Mouse (Mus musculus) hindbrain, embryonic 13.5 days (tissue): ENCODE results near the gene Tcf12. TPM values are rescaled to one million over a fixed set of nuclear protein-coding genes. Genes with fewer than 3 reads are reported as not detected.

ENCODE experiments used
- ATAC-seq: fragments of 200-750 bp; cut with Nextera tagmentation; 2 replicates; pipeline ENCODE4 v1.8.0; 2017; ENCODE audit warnings: moderate TSS enrichment; ENCODE audit not compliant: low FRiP score
- H3K27ac ChIP-seq: fragments of 300-500 bp; sonication (generic); 2 replicates; pipeline ENCODE4 v1.5.1; 2015; ENCODE audit warnings: inconsistent platforms, mild to moderate bottlenecking, moderate library complexity
- H3K27me3 ChIP-seq: fragments of 300-500 bp; sonication (generic); 2 replicates; pipeline ENCODE4 v1.6.1; 2015; ENCODE audit warnings: mild to moderate bottlenecking, inconsistent platforms
- H3K36me3 ChIP-seq: fragments of 300-500 bp; sonication (generic); 2 replicates; pipeline ENCODE4 v1.6.1; 2015; ENCODE audit warnings: mild to moderate bottlenecking, inconsistent platforms
- H3K4me1 ChIP-seq: fragments of 300-500 bp; sonication (generic); replicated peaks from 2 replicates; pipeline ENCODE4 v1.6.1; 2015; ENCODE audit warnings: inconsistent platforms
- H3K4me2 ChIP-seq: fragments of 300-500 bp; sonication (generic); 2 replicates; pipeline ENCODE4 v1.6.1; 2015; ENCODE audit warnings: inconsistent platforms, mild to moderate bottlenecking, moderate library complexity
- H3K4me3 ChIP-seq: fragments of 300-500 bp; sonication (generic); 2 replicates; pipeline ENCODE4 v1.5.1; 2015; ENCODE audit warnings: mild to moderate bottlenecking, inconsistent platforms
- H3K9ac ChIP-seq: fragments of 300-500 bp; sonication (generic); 2 replicates; pipeline ENCODE4 v1.6.1; 2015; ENCODE audit warnings: mild to moderate bottlenecking, inconsistent platforms
- H3K9me3 ChIP-seq: fragments of 300-500 bp; sonication (generic); 2 replicates; pipeline ENCODE4 v1.6.1; 2016; ENCODE audit warnings: inconsistent platforms
- WGBS: fragments of 180-500 bp; shearing (Covaris S2); methylation state at CpG from one replicate; pipeline ENCODE4 v1.1.7; 2015; 5-methylcytosine and 5-hydroxymethylcytosine counted together
- microRNA-seq: library from miRNA; unstranded; fragments of <30 nt; microRNA quantifications from one replicate; pipeline ENCODE4, GENCODE M21; 2016
- polyA plus RNA-seq: library from polyadenylated mRNA; unstranded; fragments of >200 nt; fragmentation: Nextera tagmentation; extraction: Ambion mirVana; gene quantifications from 2 replicates; pipeline ENCODE4 v1.2.1, GENCODE M21; 2015

Tcf12 gene
- polyA plus RNA-seq, 1 experiment from 2014 or later = 141 TPM

DNA sequence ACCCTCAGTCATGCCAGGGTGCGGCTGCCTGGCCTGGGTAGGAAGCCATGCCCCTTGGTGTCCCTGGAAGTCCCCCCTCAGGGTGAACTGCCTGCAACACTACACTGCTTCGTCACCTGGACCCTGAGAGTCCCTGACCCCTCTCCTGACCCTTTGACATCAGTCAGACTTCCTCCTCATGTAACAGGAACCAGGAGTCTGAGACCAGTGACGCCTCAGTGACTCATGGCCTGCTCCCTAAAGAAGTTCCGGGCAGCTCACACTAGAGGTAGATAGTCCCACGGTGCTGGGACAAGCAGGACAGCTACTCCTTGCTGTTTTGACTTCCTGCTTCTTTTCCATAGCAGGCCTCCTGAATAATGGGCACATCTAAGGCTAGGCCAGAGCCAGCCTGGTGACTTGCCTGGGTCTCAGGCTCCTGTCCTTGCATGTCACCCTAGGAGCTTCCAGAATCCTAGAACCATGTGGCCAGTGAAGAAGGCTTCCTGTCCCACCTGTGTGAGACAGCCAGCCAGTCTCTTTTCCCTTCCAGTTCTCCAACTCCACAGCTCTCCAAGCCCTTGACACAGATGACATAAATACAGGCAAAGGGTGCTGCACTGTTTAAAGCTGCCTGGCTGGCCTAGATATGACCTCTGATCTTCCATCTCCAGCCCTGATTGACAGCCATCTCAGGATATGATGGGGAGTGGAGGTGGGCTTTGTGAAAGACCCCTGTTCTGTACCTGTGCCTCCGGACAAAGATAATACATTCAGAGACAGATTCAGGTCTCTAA is 305.8 kb downstream of the Tcf12 start:
- WGBS = 66% methylated on average over 6 of the region's 6 CpGs
- Histone ChIP-seq H3K27ac (no peak overlapping the region), H3K9ac (no peak overlapping the region), H3K36me3 (no peaks in the 10 kb centered on the region), H3K4me2 (no peak overlapping the region), H3K4me3 (no peak overlapping the region), H3K9me3 (no peaks in the 10 kb centered on the region), H3K27me3 (no peaks in the 10 kb centered on the region), H3K4me1 (0 out of 2 replicates have a peak, but pooled peaks cover 8% of the 10 kb centered on the region)
- no peak for ATAC-seq

- H3K9me3 ChIP-seq = no peaks in the 10 kb centered on the region
- no peak overlapping the region for H3K4me2 ChIP-seq
- H3K4me3 ChIP-seq = no peak overlapping the region
- no peak overlapping the region for H3K27ac ChIP-seq
- 0 out of 2 replicates have a peak, but pooled peaks cover 2% of the 10 kb centered on the region for H3K4me1 ChIP-seq
- whole genome bisulfite sequencing = 57% methylated on average over 6 of the region's 6 CpGs
- H3K9ac ChIP-seq = no peak overlapping the region
- no peak for ATAC-seq
- H3K27me3 ChIP-seq = no peaks in the 10 kb centered on the region
- no peaks in the 10 kb centered on the region for H3K36me3 ChIP-seq
These were observed 307.6 kb downstream of the Tcf12 start for GRCm38 (mm10) chr9:71804116-71804515.

DNA sequence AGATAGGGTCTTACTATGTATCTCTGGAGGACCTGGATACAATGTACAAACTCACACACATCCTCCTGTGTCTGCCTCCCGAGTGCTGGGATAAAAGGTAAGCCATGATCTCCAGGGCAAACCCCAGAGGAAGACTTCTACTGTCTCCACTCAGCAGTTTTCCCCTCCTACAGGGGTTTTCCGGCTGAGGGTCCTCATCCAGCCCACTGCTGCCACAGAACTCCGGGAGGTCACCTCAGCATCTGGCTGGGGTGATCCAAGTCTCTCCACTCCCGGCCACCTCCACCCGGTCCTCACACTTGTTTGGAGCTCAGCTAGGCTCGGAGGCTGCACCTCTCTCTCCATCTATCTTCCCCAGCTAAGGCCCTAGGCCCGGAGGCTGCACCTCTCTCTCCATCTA is 308.4 kb downstream of the Tcf12 start:
- H3K4me1 ChIP-seq = 0 out of 2 replicates have a peak, but pooled peaks cover 3% of the 10 kb centered on the region
- no peak overlapping the region for H3K27ac ChIP-seq
- H3K9ac ChIP-seq = no peak overlapping the region
- no peak overlapping the region for H3K4me2 ChIP-seq
- H3K27me3 ChIP-seq = no peaks in the 10 kb centered on the region
- no peak overlapping the region for H3K4me3 ChIP-seq
- no peaks in the 10 kb centered on the region for H3K36me3 ChIP-seq
- H3K9me3 ChIP-seq = no peaks in the 10 kb centered on the region
- ATAC-seq = no peak
- WGBS = 66% methylated on average over 7 of the region's 7 CpGs

GRCm38 (mm10) chr9:71799598-71799997 is 312.1 kb downstream of the Tcf12 start:
- Histone ChIP-seq H3K4me3 (no peak overlapping the region), H3K9me3 (no peaks in the 10 kb centered on the region), H3K9ac (no peak overlapping the region), H3K36me3 (no peaks in the 10 kb centered on the region), H3K27me3 (no peaks in the 10 kb centered on the region), H3K4me2 (no peak overlapping the region), H3K4me1 (0 out of 2 replicates have a peak, but pooled peaks cover 7% of the 10 kb centered on the region), H3K27ac (no peak overlapping the region)
- WGBS = 89% methylated on average over 5 of the region's 5 CpGs
- ATAC-seq = no peak

DNA sequence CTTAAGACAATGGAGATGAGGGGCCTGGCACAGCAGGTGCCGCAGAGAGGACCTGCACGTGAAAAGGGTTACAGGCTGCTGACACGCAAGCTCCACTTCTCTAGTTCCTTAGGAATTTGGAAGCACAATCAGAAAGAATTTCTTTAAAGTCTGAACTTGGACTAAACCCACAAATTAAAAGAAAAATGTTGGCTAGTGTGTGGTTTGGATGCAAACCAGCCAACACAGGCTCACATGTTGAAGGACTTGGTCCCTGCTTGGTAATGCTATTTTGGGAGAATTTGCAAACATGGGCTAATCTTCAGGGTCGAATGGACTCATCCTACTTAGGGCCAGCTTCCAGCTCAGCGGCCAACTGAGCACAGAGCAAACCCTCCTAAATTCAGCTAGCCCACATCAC is 313.5 kb downstream of the Tcf12 start:
- Histone ChIP-seq H3K9ac (no peak overlapping the region), H3K9me3 (no peaks in the 10 kb centered on the region), H3K4me1 (0 out of 2 replicates have a peak, but pooled peaks cover 7% of the 10 kb centered on the region), H3K27ac (no peak overlapping the region), H3K36me3 (no peaks in the 10 kb centered on the region), H3K4me2 (no peak overlapping the region), H3K27me3 (no peaks in the 10 kb centered on the region), H3K4me3 (no peak overlapping the region)
- WGBS = 61% methylated on average over 5 of the region's 5 CpGs
- ATAC-seq = no peak

Small RNA genes within 50 kb of the gene (microRNA-seq; reads per million reads assigned to microRNA genes)
- gene Gm27450 = not detected

Other genes starting within 250 kb of the Tcf12 start
- gene Zfp280d, start 163.0 kb upstream of the Tcf12 start, polyA plus RNA-seq = 49.9 and 51.0 TPM in 2 replicates